Mouse (Mus musculus): ENCODE results near the gene Hoxb9. TPM values are rescaled to one million over a fixed set of nuclear protein-coding genes. Genes with fewer than 3 reads are reported as not detected.

The Hoxb9 gene
- polyA plus RNA-seq, 1 experiment, result 0.04 TPM

DNA sequence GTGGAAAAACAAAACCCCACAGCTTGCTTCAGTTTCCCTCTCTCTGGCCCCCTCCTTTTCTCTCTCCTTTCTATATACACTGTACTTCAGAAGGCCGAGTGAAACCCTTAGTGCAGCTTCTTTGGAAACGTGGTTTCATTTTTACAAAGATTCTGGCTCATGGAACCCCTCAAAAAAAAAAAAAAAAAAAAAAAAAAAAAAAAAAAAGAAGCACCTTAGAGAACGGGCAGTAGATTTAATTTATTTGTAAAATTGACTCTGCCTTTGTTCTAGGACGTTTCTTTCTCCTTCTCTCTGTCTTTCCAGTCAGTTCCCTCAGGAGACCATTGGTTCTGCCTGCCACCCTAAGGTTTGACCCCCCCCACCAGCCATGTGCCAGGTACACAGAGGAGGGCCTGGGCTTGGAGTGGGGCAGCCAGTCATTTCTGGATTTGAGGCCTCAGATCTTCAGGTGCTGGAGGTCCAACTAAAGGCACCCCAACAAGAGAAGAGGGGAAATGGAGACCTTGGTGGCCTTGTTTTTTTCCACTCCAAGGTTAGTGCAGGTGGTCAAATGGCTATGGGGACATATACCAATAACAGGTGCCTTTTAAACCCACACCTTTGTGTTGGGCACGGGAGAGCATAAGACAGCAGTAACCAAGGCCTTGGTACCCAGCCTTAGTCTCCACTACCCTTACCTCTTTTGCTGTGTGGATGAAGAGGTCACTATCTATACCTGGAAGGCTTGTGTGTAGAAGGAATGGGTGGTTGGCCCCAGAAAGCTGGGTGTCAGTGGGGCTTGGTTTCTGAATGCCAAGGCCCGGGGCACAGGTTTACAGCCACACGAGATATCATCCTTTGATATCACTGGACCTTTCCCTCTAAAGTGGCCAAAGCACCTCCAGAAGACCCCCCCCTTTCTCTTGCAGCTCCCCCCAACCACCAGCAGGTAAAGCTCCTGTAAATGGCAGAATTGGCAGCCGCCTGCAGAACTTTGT, 9.4 kb downstream of the Hoxb9 start:
- no peak for DNase-seq (ENCODE audit: low read depth)
- TF ChIP-seq CTCF (IDR thresholded peaks at IDR 0.05; ENCODE audit: borderline replicate concordance, extremely low read depth, insufficient read depth, insufficient read length) (no peak), POLR2A (IDR thresholded peaks at IDR 0.05; ENCODE audit: borderline replicate concordance, extremely low read depth, insufficient read depth, insufficient read length, poor library complexity, severe bottlenecking) (no peak)

- no peak for DNase-seq (ENCODE audit: low read depth)
- TF ChIP-seq CTCF (IDR thresholded peaks at IDR 0.05; ENCODE audit: borderline replicate concordance, extremely low read depth, insufficient read depth, insufficient read length) (no peak), POLR2A (IDR thresholded peaks at IDR 0.05; ENCODE audit: borderline replicate concordance, extremely low read depth, insufficient read depth, insufficient read length, poor library complexity, severe bottlenecking) (no peak)
Measured at GRCm38 (mm10) chr11:96281396-96281795, 10.1 kb downstream of the Hoxb9 start.

GRCm38 (mm10) chr11:96281855-96282570, 10.8 kb downstream of the Hoxb9 start, which contains the start of gene Hoxb8:
Gene Hoxb8 (plus strand): TSS chr11:96281905.
- no peak for TF ChIP-seq POLR2A (IDR thresholded peaks at IDR 0.05; ENCODE audit: borderline replicate concordance, extremely low read depth, insufficient read depth, insufficient read length, poor library complexity, severe bottlenecking)
- no peak for TF ChIP-seq CTCF (IDR thresholded peaks at IDR 0.05; ENCODE audit: borderline replicate concordance, extremely low read depth, insufficient read depth, insufficient read length)
- no peak for DNase-seq (ENCODE audit: low read depth)

DNA sequence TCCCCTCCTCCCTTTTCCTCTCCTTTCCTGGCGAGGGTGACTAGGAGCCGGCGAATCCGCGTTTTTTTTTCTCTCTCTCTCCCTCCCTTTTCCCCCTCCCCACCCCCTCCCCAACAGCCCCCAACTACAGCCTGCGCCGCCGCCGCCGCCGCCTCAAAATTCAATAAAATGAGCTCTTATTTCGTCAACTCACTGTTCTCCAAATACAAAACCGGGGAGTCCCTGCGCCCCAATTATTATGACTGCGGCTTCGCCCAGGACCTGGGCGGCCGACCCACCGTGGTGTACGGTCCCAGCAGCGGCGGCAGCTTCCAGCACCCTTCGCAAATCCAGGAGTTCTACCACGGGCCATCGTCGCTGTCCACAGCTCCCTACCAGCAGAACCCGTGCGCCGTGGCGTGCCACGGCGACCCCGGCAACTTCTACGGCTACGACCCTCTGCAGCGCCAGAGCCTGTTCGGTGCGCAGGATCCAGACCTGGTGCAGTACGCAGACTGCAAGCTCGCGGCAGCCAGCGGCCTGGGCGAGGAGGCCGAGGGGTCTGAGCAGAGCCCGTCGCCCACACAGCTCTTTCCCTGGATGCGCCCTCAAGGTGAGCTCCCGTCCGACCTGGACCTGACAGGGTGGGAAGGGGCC, 11.7 kb downstream of the Hoxb9 start:
- TF ChIP-seq POLR2A (IDR thresholded peaks at IDR 0.05; ENCODE audit: borderline replicate concordance, extremely low read depth, insufficient read depth, insufficient read length, poor library complexity, severe bottlenecking) (no peak), CTCF (IDR thresholded peaks at IDR 0.05; ENCODE audit: borderline replicate concordance, extremely low read depth, insufficient read depth, insufficient read length) (no peak)
- DNase-seq (ENCODE audit: low read depth), result no peak

DNA sequence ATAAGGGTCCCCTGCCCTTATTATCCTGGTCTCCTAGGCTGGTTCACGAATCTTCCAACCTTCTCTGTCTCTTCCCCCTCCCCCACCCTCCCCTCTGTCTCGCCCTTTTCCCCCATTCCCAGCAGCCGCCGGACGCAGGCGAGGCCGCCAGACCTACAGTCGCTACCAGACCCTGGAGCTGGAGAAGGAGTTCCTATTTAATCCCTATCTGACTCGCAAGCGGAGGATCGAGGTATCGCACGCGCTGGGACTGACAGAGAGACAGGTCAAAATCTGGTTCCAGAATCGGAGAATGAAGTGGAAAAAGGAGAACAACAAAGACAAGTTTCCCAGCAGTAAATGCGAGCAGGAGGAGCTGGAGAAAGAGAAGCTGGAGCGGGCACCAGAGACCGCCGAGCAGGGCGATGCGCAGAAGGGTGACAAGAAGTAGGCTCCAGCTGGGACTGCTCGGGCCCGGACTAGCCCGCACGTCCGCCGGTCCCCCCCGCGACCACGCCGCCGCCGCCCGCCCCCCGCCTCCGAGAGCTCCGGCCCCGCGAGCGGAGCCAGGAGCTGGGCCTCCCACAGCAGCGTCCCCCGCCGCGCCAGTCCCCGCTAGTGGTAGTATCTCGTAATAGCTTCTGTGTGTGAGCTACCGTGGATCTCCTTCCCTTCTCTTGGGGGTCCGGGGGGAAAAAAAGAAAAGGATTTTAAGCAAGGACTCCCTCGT, 12.9 kb downstream of the Hoxb9 start:
- peak; percentile 32; the same call in 1 of the 2 replicates for TF ChIP-seq CTCF (IDR thresholded peaks at IDR 0.05; ENCODE audit: borderline replicate concordance, extremely low read depth, insufficient read depth, insufficient read length)
- no peak for TF ChIP-seq POLR2A (IDR thresholded peaks at IDR 0.05; ENCODE audit: borderline replicate concordance, extremely low read depth, insufficient read depth, insufficient read length, poor library complexity, severe bottlenecking)
- DNase-seq (ENCODE audit: low read depth), result peak; percentile 55

DNA sequence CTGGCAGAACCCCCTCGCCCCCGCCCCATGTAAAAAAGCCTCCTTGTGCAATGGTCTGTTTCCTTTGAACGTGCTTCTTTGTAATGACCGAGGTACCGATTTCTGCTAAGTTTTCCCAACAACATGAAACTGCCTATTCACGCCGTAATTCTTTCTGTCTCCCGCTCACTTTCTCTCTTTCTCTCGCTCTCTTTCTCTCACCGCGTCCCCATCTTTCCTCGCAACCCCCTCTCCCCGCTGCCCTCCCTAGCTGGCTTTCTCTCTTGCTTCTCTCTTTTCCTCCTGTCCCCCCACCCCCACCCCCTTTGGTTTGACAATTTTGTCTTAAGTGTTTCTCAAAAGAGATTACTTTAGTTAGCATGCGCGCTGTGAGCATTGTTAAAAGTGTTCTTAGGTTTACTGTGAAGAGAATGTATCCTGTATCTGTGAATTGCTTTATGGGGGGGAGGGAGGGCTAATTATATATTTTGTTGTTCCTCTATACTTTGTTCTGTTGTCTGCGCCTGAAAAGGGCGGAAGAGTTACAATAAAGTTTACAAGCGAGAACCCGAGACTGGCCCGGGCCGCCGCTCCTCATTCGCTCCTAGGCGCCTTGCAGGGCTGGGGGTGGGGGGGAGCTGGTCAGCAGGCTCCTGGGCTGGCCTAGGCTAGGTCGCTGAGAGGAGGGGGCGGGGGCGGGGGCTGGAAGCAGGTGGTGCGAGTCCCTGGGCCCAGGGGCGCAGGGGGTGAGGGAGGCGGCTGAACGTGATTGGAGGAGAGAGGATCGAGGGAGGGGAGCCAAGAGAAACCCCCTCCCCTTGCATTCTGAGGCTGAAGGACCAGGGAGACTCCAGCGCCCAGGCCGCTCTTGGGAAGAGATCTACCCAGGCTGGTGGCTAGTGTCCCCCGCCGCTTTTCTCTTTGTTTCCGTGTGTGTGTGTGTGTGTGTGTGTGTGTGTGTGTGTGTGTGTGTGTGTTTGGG, 13.8 kb downstream of the Hoxb9 start:
- TF ChIP-seq POLR2A (IDR thresholded peaks at IDR 0.05; ENCODE audit: borderline replicate concordance, extremely low read depth, insufficient read depth, insufficient read length, poor library complexity, severe bottlenecking), result no peak
- no peak for TF ChIP-seq CTCF (IDR thresholded peaks at IDR 0.05; ENCODE audit: borderline replicate concordance, extremely low read depth, insufficient read depth, insufficient read length)
- DNase-seq (ENCODE audit: low read depth), result no peak

- TF ChIP-seq CTCF (IDR thresholded peaks at IDR 0.05; ENCODE audit: borderline replicate concordance, extremely low read depth, insufficient read depth, insufficient read length), result no peak
- no peak for TF ChIP-seq POLR2A (IDR thresholded peaks at IDR 0.05; ENCODE audit: borderline replicate concordance, extremely low read depth, insufficient read depth, insufficient read length, poor library complexity, severe bottlenecking)
- DNase-seq (ENCODE audit: low read depth), result no peak
Measured at GRCm38 (mm10) chr11:96285771-96286738, 14.8 kb downstream of the Hoxb9 start, which contains the start of gene Hoxb7. Gene Hoxb7 (plus strand): TSS chr11:96286623.

GRCm38 (mm10) chr11:96286739-96287385, 15.6 kb downstream of the Hoxb9 start:
- no peak for TF ChIP-seq CTCF (IDR thresholded peaks at IDR 0.05; ENCODE audit: borderline replicate concordance, extremely low read depth, insufficient read depth, insufficient read length)
- TF ChIP-seq POLR2A (IDR thresholded peaks at IDR 0.05; ENCODE audit: borderline replicate concordance, extremely low read depth, insufficient read depth, insufficient read length, poor library complexity, severe bottlenecking), result no peak
- DNase-seq (ENCODE audit: low read depth), result no peak
